Mouse (Mus musculus): Measurements from ENCODE around the gene Lrch1. TPM values are rescaled to one million over a fixed set of nuclear protein-coding genes. Genes with fewer than 3 reads are reported as not detected.

Gene Lrch1
- polyA plus RNA-seq, 1 experiment from 2014 or later, result 13.3 TPM

DNA sequence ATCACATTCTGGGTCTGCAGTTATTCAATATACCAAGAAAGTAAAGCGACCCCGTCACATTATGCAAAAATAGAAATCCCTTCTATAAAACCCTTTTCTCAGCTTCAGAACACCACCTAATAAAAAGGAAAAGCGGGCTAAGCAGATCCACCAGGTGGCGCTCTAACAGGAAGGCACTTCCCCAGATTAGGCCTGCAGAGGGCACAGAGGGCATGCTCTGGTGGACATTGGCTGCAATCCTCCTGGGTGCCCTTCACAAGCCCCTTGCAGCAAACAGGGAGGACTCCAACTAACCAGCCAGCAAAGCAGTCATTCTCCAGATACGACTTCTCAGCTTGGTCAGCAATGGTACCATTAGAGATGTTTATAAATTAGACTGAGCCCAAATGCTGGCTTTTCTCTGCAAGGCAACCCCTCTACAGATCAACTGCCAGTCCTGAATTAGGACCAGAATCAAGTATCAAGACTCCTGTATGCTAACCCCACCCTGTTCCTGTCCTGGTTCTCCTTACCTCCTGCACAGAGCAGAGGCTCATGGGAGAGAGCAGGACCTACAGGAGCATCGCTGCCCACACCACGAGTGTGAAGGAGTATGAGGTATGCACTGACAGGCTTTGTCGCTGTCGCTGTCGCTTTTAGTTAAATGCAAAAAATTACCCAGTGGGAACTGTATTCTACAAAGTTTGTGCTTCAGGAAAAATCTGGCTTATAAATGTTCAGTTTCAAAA is 183.3 kb downstream of the Lrch1 start:
- Histone ChIP-seq H3K4me3 (no peak overlapping the region), H3K27ac (no peak overlapping the region), H3K36me3 (peaks cover 10% of the 10 kb centered on the region; the same call in 1 of the 2 replicates), H3K4me2 (replicated peaks) (no peak overlapping the region), H3K9me3 (replicated peaks) (no peaks in the 10 kb centered on the region), H3K4me1 (no peaks in the 10 kb centered on the region), H3K9ac (no peak overlapping the region), H3K27me3 (no peaks in the 10 kb centered on the region)
- WGBS, result 54% methylated on average over 10 of the region's 10 CpGs
- no peak for ATAC-seq (ENCODE audit: low FRiP score)

DNA sequence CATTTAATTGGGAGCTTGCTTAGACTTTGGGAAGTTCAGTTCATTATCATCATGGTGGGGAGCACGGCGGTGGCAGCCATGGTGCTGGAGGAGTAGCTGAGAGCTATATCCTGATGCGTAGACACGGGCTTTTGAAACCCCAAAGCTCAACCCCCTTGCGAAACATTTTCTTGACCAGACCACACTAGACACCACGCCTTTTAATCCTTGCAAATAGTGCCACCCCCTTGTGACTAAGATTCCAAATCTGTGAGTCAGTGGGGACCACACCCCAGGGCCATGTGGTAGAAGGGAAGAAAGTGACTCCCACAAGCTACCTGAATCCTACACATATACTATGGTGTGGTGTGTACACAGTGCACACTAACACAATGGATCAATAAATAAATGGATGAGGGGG is 210.8 kb downstream of the Lrch1 start:
- Histone ChIP-seq H3K36me3 (peaks cover 50% of the 10 kb centered on the region), H3K4me3 (no peak overlapping the region), H3K9ac (no peak overlapping the region), H3K27ac (no peak overlapping the region), H3K4me1 (peaks cover 8% of the 10 kb centered on the region), H3K27me3 (no peaks in the 10 kb centered on the region), H3K4me2 (replicated peaks) (no peak overlapping the region), H3K9me3 (replicated peaks) (no peaks in the 10 kb centered on the region)
- ATAC-seq (ENCODE audit: low FRiP score), result no peak
- WGBS, result 97% methylated on average over 6 of the region's 6 CpGs

GRCm38 (mm10) chr14:74735471-74735870 is 212.2 kb downstream of the Lrch1 start:
- WGBS, result 90% methylated on average over 6 of the region's 6 CpGs
- ATAC-seq (ENCODE audit: low FRiP score), result no peak
- no peaks in the 10 kb centered on the region for H3K27me3 ChIP-seq

DNA sequence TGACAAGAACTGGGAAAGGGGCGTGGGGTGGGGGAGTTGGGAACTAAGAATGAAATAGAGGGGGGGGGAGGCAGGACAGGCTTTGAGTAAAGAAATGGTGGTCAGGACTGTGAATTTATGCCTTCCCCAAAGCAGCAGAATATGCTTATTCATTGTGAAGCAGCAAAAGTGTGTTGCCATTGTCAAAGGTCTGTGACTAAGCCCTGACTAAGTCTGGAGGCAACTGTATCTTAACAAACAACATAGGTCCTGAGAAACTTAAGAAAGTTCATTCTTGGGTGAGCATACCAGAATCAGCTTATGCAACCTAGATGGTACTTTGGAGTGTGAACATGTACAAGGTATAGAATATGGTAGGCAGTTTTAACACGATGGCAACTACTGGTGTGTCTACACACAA is 214.3 kb downstream of the Lrch1 start:
- peaks cover 8% of the 10 kb centered on the region for H3K4me1 ChIP-seq
- H3K27me3 ChIP-seq, result no peaks in the 10 kb centered on the region
- ATAC-seq (ENCODE audit: low FRiP score), result no peak
- H3K36me3 ChIP-seq, result peaks cover 18% of the 10 kb centered on the region
- 65% methylated on average over 2 of the region's 2 CpGs for WGBS
- 0 out of 2 replicates have a peak overlapping the region, but pooled peaks have one; percentile 27 for H3K9ac ChIP-seq
- peak overlapping the region; percentile 60 for H3K4me2 ChIP-seq (replicated peaks)
- H3K27ac ChIP-seq, result no peak overlapping the region
- no peaks in the 10 kb centered on the region for H3K9me3 ChIP-seq (replicated peaks)
- H3K4me3 ChIP-seq, result peak overlapping the region; percentile 77; the same call in 1 of the 2 replicates

More at GRCm38 (mm10) chr14:74735471-74735870, 212.2 kb downstream of the Lrch1 start:
- no peak overlapping the region for H3K4me2 ChIP-seq (replicated peaks)
- peaks cover 8% of the 10 kb centered on the region for H3K4me1 ChIP-seq
- H3K36me3 ChIP-seq, result peaks cover 36% of the 10 kb centered on the region
- no peaks in the 10 kb centered on the region for H3K9me3 ChIP-seq (replicated peaks)
- H3K9ac ChIP-seq, result no peak overlapping the region
- no peak overlapping the region for H3K4me3 ChIP-seq
- no peak overlapping the region for H3K27ac ChIP-seq

DNA sequence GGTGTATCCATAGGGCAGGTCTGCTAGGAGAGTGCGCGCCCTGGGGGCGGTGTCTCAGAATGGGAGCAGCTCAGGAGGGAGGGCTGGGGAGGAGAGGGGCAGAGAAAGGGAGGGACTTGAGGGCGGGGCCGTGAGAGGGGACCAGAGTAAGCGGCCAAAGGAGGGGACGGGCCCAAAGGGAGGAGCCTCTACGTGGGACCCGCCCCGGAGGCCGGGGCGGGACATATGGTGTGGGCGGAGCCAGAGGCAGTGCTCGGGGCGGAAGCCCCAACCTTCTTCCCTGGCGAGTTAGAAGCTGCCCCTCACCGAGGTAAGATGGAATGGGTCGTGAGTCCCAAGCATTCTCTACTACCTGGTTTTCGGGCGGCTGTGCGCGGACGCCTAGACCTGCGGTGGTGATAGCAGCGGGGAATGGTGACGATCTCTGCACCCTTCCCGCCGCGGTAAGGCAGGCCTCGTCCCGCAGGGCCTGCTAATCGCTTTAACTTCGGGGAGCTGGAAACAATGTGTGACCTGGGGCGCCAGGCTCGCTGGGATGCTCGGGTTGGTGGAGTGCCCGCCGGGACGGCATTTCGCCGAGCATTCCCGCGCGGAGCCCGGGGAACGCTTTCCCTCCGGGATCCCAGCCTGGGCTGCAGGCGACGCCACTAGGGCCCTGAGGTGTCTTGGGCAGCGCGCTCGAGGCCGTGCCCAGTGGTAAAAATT is 215.4 kb downstream of the Lrch1 start, which contains the start of gene Esd:
Gene Esd, plus strand, starts transcription at position 219 of the 705 bp plus-strand sequence.
- under 1% methylated on average over 53 of the region's 53 CpGs for WGBS
- Histone ChIP-seq H3K9me3 (replicated peaks) (no peaks in the 10 kb centered on the region), H3K4me3 (peak within 1 kb of the TSS; percentile 77), H3K27ac (peak within 1 kb of the TSS; percentile 72), H3K9ac (peak within 1 kb of the TSS; percentile 82), H3K4me1 (peaks cover 8% of the 10 kb centered on the region), H3K4me2 (replicated peaks) (peak within 1 kb of the TSS; percentile 60), H3K27me3 (no peaks in the 10 kb centered on the region), H3K36me3 (peaks cover 14% of the 10 kb centered on the region)
- ATAC-seq (ENCODE audit: low FRiP score), result peak; percentile 99

DNA sequence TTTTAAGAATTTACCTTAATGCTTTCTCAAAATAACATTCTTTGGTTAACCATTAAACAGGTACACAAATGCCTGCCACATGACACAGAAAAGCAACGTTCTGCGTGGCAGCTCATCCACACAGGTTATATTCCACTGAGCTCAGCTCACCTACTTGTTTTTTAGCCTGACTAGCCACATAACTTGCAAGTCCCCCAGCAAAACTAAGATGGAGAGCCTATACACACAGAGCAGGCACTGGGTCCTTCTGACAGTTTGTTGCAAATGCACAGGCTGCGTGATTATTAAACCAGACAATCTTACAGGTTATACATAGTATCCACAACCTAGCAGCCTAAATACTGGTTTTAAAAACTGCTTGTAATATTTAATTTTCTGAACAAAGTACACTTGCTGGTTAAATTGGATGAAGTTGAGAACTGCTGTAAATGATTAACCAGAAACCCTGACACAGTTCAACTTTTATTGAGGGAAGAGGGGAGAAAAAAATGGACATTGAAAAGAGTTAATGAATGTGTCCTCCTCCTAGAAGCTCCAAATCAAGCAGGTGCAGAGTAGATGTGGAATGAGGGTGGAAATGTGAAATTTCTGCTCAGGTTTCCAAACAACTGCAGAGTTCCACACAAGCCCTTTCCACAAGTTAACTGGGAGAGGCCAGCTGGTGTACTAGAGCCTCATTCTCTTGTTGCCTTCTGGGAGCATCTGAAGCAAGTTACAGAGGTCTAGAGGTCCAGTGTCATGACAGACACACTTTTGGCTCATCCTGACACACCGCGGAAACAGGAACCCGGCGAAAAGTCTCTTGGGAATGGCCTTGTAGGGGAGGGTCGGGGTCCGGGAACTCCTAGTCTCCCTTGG is 216.2 kb downstream of the Lrch1 start:
- Histone ChIP-seq H3K36me3 (peaks cover 6% of the 10 kb centered on the region; the same call in 1 of the 2 replicates), H3K4me1 (peaks cover 8% of the 10 kb centered on the region), H3K9ac (no peak overlapping the region), H3K4me3 (peak overlapping the region; percentile 77), H3K27ac (peak overlapping the region; percentile 72; the same call in 1 of the 2 replicates), H3K9me3 (replicated peaks) (no peaks in the 10 kb centered on the region), H3K27me3 (no peaks in the 10 kb centered on the region), H3K4me2 (replicated peaks) (peak overlapping the region; percentile 60)
- 27% methylated on average over 9 of the region's 9 CpGs for WGBS
- no peak for ATAC-seq (ENCODE audit: low FRiP score)

- Histone ChIP-seq H3K4me3 (no peak overlapping the region), H3K27ac (no peak overlapping the region), H3K9ac (no peak overlapping the region), H3K27me3 (no peaks in the 10 kb centered on the region), H3K36me3 (no peaks in the 10 kb centered on the region), H3K4me1 (no peaks in the 10 kb centered on the region), H3K4me2 (replicated peaks) (no peak overlapping the region), H3K9me3 (replicated peaks) (no peaks in the 10 kb centered on the region)
- WGBS, result 80% methylated on average over 3 of the region's 3 CpGs
- ATAC-seq (ENCODE audit: low FRiP score), result no peak
Measured at GRCm38 (mm10) chr14:74723541-74723940, 224.1 kb downstream of the Lrch1 start.

GRCm38 (mm10) chr14:74709054-74709453 is 238.6 kb downstream of the Lrch1 start:
- H3K9me3 ChIP-seq (replicated peaks), result no peaks in the 10 kb centered on the region
- no peaks in the 10 kb centered on the region for H3K4me1 ChIP-seq
- ATAC-seq (ENCODE audit: low FRiP score), result no peak
- 33% methylated on average over 3 of the region's 3 CpGs for WGBS
- H3K27me3 ChIP-seq, result no peaks in the 10 kb centered on the region
- no peak overlapping the region for H3K4me2 ChIP-seq (replicated peaks)
- H3K27ac ChIP-seq, result no peak overlapping the region
- H3K36me3 ChIP-seq, result no peaks in the 10 kb centered on the region
- no peak overlapping the region for H3K4me3 ChIP-seq
- no peak overlapping the region for H3K9ac ChIP-seq

Other genes with a start within 250 kb of the Lrch1 start
- gene Esd, start 215.6 kb downstream of the Lrch1 start, polyA plus RNA-seq (2016; fragmentation: Nextera tagmentation; extraction: Ambion mirVana), result 281 and 290 TPM in 2 replicates
- 0.08 and 0.23 TPM in 2 replicates for gene Rubcnl, start 68.2 kb upstream of the Lrch1 start, polyA plus RNA-seq (2016; fragmentation: Nextera tagmentation; extraction: Ambion mirVana)
- gene Lrrc63, start 183.0 kb upstream of the Lrch1 start, polyA plus RNA-seq (2016; fragmentation: Nextera tagmentation; extraction: Ambion mirVana), result 0.08 and 0.17 TPM in 2 replicates
- gene Lcp1, start 183.2 kb upstream of the Lrch1 start, polyA plus RNA-seq (2016; fragmentation: Nextera tagmentation; extraction: Ambion mirVana), result 19.8 and 28.2 TPM in 2 replicates